Mouse (Mus musculus): ENCODE data around the gene Ykt6.
"Not testable (repeated sequence)": the region's sequence is repeated elsewhere in the genome, so short reads cannot be mapped to it uniquely, and the experiment has no call there.

Ykt6 gene

GRCm38 (mm10) chr11:5990910-5991309, 35.4 kb downstream of the Ykt6 start:
- DNase-seq (ENCODE audit: low read depth, low spot score), result peak; percentile 44

DNA sequence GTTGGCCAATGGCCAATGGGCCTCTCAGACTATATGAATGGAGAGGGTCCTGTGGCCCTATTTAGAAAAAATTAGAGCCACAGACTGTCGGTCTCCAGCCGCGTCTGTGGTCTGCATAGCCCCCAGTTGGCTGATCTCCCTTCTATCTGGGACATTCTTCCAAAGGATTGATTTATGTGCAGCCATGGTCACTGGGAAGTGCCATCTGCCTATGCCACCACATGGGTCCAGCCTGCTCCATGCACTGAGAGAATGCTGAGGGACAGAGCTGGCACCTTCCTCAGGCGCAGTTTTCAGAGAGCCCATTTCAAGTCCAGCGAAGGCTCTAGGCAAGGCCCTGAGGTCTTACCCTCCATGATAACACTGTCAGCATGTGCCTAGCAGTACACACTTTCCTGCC, 38.7 kb downstream of the Ykt6 start:
- DNase-seq (ENCODE audit: low read depth, low spot score), result no peak

- DNase-seq (ENCODE audit: low read depth, low spot score), result no peak
Observed at GRCm38 (mm10) chr11:5994880-5995279, 39.4 kb downstream of the Ykt6 start.

- DNase-seq (ENCODE audit: low read depth, low spot score), result peak; percentile 72
Observed at GRCm38 (mm10) chr11:5995989-5996388, 40.5 kb downstream of the Ykt6 start.

- no peak for DNase-seq (ENCODE audit: low read depth, low spot score)
Observed at GRCm38 (mm10) chr11:5998472-5998871, 43.0 kb downstream of the Ykt6 start.

DNA sequence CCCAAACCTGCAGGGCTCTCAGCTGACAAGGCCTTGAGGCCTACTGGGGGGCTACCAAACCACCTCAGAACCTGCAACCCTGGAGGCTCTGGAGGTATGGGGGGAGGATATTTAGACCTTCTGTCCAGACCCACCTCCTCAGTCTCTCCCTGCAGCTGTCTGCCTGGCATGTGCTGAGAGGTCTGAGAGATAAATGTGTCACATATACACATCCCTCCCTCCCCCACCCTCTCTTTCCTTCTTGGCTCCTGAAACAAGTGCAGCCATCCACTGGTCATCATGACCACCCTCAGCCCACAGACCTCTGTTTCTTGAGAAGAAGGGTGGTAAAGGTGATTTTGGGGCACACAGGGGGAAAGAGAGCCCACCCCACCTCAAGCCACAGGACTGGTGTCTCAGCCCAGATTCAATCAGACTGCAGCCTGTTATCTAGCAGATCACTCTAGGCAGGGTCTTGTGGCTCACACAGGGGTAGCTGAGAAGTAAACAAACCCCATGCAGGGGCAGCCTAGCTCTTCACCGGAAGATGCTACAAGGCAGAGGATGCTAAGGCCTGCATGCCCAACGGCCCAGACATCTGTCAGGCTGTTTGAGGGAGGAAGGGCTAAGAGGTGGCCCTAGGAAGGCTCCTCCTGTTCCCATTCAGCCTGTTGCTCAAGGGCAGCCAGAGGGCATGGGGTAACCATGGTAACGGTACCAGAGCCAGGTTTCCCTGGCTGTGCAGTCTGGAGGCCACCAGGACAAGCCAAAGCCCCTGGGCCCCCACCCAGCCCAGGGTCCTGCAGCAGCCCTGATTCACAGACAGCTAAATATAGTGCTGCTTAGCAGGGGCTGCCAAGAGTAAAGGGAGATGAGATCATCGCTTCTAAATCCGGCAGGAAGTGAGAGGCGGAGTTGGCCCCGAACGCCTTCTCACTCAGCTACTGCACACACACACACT, 44.6 kb downstream of the Ykt6 start:
- peak; percentile 29 for DNase-seq (ENCODE audit: low read depth, low spot score)

DNA sequence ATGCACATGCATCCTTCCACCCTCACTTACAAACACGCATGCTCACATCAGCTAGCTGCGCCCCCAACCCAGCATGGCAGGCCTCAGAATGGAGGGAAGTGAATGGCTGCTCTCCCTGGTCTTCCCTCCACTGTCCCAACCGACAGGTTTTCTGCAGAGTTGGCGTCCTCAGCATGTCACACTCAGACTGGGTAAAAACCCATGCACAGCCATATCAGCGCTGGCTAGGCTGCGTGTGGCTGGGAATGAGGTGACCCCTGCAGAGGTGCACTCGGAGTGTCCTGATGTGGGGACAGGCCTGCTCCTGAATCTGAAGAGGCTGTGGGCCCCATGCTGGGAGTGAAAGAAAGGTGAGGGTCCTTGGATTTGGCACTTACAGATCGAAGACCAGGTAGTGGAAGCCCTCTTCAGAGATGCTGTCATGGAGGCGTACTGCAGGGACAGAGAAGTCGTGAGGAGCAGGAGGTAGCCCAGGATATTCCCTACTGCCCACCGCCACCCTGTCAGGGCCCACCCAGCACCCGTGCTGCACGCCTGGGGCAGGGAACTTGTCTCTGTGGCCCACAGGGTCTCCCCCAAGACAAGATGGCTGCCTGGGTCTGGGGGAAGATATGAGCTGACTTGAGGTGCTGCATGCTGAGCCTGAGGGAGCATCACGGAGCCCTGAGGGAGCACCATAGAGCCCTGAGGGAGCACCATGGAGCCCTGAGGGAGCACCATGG, 45.6 kb downstream of the Ykt6 start:
- no peak for DNase-seq (ENCODE audit: low read depth, low spot score)

- DNase-seq (ENCODE audit: low read depth, low spot score), result no peak
Observed at GRCm38 (mm10) chr11:6001981-6002649, 46.6 kb downstream of the Ykt6 start.

GRCm38 (mm10) chr11:6003046-6003639, 47.6 kb downstream of the Ykt6 start:
- no peak for DNase-seq (ENCODE audit: low read depth, low spot score)

DNA sequence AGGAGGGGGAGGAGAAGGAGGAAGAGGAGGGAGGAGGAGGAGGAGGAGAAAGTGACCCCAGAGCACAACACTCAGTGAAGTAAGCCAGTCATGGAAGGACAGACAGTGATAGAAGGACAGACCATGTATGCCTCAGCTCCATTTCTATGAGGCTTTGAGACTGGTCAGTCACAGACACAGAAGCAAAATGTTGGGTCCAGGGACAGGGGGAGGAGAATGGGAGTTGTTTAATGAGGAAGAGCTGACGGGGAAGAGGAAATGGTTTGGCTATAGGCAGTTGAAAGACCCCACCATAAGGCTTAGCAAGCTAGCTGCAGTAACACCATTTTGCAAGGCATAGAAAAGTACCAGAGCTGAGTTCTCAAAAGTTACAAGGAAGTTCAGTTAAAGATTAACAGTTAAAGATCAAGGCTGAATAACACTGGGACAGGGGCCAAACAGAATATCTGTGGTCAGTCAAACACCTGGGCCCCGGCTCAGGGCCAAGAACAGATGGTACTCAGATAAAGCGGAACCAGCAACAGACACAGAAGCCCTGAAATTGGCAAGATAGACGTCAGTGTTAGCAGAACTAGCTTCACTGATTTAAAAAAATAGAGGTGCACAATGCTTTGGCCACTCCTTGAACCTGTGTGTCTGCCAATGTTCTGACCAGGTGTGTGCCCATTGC, 50.0 kb downstream of the Ykt6 start:
- DNase-seq (ENCODE audit: low read depth, low spot score), result not testable (repeated sequence)

DNA sequence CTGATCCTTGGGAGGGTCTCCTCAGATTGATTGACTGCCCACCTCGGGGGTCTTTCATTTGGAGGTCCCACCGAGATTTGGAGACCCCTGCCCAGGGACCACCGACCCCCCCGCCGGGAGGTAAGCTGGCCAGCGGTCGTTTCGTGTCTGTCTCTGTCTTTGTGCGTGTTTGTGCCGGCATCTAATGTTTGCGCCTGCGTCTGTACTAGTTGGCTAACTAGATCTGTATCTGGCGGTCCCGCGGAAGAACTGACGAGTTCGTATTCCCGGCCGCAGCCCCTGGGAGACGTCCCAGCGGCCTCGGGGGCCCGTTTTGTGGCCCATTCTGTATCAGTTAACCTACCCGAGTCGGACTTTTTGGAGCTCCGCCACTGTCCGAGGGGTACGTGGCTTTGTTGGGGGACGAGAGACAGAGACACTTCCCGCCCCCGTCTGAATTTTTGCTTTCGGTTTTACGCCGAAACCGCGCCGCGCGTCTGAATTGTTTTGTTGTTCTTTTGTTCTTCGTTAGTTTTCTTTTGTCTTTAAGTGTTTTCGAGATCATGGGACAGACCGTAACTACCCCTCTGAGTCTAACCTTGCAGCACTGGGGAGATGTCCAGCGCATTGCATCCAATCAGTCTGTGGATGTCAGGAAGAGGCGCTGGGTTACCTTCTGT, 51.0 kb downstream of the Ykt6 start:
- DNase-seq (ENCODE audit: low read depth, low spot score), result not testable (repeated sequence)

DNA sequence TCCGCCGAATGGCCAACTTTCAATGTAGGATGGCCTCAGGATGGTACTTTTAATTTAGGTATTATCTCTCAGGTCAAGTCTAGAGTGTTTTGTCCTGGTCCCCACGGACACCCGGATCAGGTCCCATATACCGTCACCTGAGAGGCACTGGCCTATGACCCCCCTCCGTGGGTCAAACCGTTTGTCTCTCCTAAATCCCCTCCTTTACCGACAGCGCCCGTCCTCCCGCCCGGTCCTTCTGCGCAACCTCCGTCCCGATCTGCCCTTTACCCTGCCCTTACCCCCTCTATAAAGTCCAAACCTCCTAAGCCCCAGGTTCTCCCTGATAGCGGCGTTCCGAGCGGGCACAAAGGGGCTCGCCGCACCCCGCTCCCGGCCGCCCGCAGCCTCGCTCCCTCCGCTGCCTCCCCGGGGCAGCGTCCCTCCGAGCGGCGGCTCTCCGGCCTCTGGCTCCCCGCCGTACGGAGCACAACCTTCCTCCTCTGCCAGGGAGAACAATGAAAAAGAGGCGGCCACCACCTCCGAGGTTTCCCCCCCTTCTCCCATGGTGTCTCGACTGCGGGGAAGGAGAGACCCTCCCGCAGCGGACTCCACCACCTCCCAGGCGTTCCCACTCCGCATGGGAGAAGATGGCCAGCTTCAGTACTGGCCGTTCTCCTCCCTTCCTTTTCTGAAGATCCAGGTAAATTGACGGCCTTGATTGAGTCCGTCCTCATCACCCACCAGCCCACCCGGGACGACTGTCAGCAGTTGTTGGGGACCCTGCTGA, 51.7 kb downstream of the Ykt6 start:
- DNase-seq (ENCODE audit: low read depth, low spot score), result not testable (repeated sequence)

DNA sequence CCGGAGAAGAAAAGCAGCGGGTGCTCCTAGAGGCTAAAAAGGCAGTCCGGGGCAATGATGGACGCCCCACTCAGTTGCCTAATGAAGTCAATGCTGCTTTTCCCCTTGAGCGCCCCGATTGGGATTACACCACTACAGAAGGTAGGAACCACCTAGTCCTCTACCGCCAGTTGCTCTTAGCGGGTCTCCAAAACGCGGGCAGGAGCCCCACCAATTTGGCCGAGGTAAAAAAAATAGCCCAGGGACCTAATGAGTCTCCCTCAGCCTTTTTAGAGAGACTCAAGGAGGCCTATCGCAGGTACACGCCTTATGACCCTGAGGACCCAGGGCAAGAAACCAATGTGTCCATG, 52.3 kb downstream of the Ykt6 start:
- not testable (repeated sequence) for DNase-seq (ENCODE audit: low read depth, low spot score)

DNA sequence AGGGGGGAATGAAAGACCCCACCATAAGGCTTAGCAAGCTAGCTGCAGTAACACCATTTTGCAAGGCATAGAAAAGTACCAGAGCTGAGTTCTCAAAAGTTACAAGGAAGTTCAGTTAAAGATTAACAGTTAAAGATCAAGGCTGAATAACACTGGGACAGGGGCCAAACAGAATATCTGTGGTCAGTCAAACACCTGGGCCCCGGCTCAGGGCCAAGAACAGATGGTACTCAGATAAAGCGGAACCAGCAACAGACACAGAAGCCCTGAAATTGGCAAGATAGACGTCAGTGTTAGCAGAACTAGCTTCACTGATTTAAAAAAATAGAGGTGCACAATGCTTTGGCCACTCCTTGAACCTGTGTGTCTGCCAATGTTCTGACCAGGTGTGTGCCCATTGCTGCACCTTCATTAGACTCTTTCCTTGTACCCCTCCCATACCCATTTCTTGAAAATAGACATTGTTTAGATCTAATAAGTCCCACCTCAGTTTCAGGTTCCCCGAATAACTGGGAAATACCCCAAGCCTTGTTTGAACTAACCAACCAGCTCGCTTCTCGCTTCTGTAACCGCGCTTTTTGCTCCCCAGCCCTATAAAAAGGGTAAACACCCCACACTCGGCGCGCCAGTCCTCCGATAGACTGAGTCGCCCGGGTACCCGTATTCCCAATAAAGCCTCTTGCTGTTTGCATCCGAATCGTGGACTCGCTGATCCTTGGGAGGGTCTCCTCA, 55.4 kb downstream of the Ykt6 start:
- DNase-seq (ENCODE audit: low read depth, low spot score), result not testable (repeated sequence)

GRCm38 (mm10) chr11:6011879-6012278, 56.4 kb downstream of the Ykt6 start:
- no peak for DNase-seq (ENCODE audit: low read depth, low spot score)

DNA sequence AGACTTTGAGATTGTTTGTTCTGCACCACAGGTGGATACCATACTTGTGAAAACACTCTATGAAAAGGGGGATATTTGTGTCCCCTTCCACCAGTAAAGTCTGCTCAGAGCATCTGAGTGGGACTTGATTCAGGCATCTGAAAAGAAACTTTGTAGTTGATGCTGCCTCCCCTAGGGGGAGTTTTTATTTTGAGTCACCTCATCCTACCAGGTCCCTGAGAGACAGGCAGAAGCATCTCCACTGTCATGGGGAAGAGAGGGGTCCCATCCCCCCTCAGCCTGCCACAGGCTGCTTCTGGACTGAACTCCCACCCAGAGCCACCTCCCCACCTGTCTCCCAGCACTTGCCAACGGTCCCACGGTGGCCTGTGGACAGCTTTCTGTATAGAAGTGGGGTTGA, 57.9 kb downstream of the Ykt6 start:
- DNase-seq (ENCODE audit: low read depth, low spot score), result no peak

DNA sequence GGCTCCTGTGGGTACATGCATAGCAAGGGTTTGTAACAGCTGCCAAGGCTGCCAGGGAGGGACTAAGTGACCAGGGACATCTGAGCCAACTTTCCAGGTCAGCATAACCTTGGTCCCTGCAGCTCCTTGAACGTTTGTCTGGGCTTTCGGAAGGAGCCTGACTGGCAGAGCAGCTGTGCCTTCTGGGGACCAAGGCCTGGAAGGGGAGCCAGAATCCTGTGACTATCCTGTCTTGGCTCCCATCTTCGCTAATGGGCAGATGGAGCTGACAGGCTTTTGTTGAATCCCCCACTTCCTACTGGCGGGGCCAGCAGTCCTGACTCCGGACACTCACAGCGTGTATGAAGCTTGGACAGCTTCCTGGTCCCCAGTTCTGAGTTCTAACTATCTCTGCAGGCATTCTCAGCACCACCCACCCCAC, 59.5 kb downstream of the Ykt6 start:
- no peak for DNase-seq (ENCODE audit: low read depth, low spot score)

DNA sequence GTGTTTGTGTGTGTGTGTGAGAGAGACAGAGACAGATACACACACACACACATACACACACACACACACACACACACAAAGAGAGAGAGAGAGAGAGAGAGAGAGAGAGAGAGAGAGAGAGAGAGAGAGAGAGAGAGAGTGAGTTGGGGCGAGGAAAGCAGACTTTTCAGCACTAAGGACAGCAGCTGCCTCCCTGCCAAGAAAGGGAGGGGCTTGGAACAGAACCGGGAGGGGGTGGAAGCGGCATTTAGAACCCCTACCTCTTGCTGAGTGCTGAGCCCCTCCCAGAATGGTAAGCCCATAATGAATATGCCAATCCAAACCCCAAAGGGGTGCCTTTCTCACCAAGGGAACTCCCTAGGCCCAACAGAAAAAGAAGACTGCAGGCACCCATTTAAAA, 60.9 kb downstream of the Ykt6 start:
- no peak for DNase-seq (ENCODE audit: low read depth, low spot score)

GRCm38 (mm10) chr11:6016797-6017395, 61.4 kb downstream of the Ykt6 start:
- no peak for DNase-seq (ENCODE audit: low read depth, low spot score)
